Mouse (Mus musculus): Measurements from ENCODE around the gene Rbck1.
"Not testable (repeated sequence)": the region's sequence is repeated elsewhere in the genome, so short reads cannot be mapped to it uniquely, and the experiment has no call there.

Rbck1 gene

GRCm38 (mm10) chr2:152332101-152332825 lies at the start of gene Rbck1:
Rbck1 (minus strand) TSS chr2:152332653.
- peak; percentile 92 to 95 for DNase-seq

GRCm38 (mm10) chr2:152376345-152376741 lies 43.9 kb upstream of the Rbck1 start, which contains the start of gene Nrsn2:
Nrsn2 (minus strand) TSS chr2:152376638.
- DNase-seq: no peak

- peak; percentile 26 to 56 for DNase-seq
These were observed 43.3 kb upstream of the Rbck1 start for GRCm38 (mm10) chr2:152375652-152376344.

- DNase-seq: no peak
These were observed 41.1 kb upstream of the Rbck1 start for GRCm38 (mm10) chr2:152373547-152373946.

GRCm38 (mm10) chr2:152372661-152373060 lies 40.2 kb upstream of the Rbck1 start:
- no peak for DNase-seq

GRCm38 (mm10) chr2:152372104-152372503 lies 39.7 kb upstream of the Rbck1 start:
- DNase-seq: no peak

- DNase-seq: peak; percentile 45 to 71
These were observed 36.2 kb upstream of the Rbck1 start for GRCm38 (mm10) chr2:152368532-152369140.

- DNase-seq: no peak
These were observed 35.5 kb upstream of the Rbck1 start for GRCm38 (mm10) chr2:152367917-152368316.

GRCm38 (mm10) chr2:152363245-152364147 lies 31.0 kb upstream of the Rbck1 start:
- peak; percentile 73 to 81 for DNase-seq

GRCm38 (mm10) chr2:152361193-152361592 lies 28.7 kb upstream of the Rbck1 start:
- no peak for DNase-seq

- DNase-seq: no peak
These were observed 27.9 kb upstream of the Rbck1 start for GRCm38 (mm10) chr2:152360271-152360775.

- no peak for DNase-seq
These were observed 27.2 kb upstream of the Rbck1 start for GRCm38 (mm10) chr2:152359616-152360015.

GRCm38 (mm10) chr2:152358977-152359376 lies 26.5 kb upstream of the Rbck1 start:
- not testable (repeated sequence) for DNase-seq

- no peak for DNase-seq
These were observed 24.8 kb upstream of the Rbck1 start for GRCm38 (mm10) chr2:152357254-152357653.

- DNase-seq: peak in 1 of 2 experiments; percentile 56
These were observed 17.5 kb upstream of the Rbck1 start for GRCm38 (mm10) chr2:152349842-152350540.

GRCm38 (mm10) chr2:152349205-152349604 lies 16.8 kb upstream of the Rbck1 start:
- DNase-seq: no peak

GRCm38 (mm10) chr2:152347722-152348121 lies 15.3 kb upstream of the Rbck1 start:
- DNase-seq: no peak

- DNase-seq: no peak
These were observed 14.5 kb upstream of the Rbck1 start for GRCm38 (mm10) chr2:152346776-152347465.

- DNase-seq: no peak
These were observed 12.9 kb upstream of the Rbck1 start for GRCm38 (mm10) chr2:152345393-152345792.

GRCm38 (mm10) chr2:152344909-152345308 lies 12.5 kb upstream of the Rbck1 start:
- DNase-seq: no peak

- DNase-seq: no peak
These were observed 11.9 kb upstream of the Rbck1 start for GRCm38 (mm10) chr2:152344361-152344760.

All from cerebellum, postnatal 25 days (tissue).